Mouse (Mus musculus): Measurements from ENCODE around the gene Ppp1r10. TPM values are rescaled to one million over a fixed set of nuclear protein-coding genes. Genes with fewer than 3 reads are reported as not detected.

Gene Ppp1r10
- polyA plus RNA-seq, 1 experiment, result 33.1 TPM

DNA sequence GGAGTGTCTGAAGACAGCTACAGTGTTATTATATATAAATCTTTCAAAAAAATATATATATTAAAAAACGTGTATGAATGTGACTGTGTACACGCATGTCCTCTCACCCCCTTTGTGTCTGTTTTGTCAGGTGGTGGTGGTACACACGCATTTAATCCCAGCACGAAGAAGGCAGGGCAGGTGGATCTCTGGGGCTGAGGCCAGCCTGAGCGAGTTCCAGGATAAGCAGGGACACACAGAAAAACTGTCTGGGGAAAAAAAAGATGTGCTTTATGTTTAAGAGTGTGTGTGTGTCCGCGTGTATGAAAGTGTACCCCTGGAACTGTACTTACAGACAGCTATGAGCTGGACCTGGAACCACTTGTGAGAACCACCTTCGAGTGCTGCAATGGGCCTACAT, 38.4 kb downstream of the Ppp1r10 start:
- TF ChIP-seq MAX (IDR thresholded peaks at IDR 0.05) (no peak), MYOG (IDR thresholded peaks at IDR 0.05; ENCODE audit: control insufficient read depth, extremely low read depth, insufficient read length) (no peak)
- H3K4me3 ChIP-seq (ENCODE audit: insufficient read depth, poor library complexity, severe bottlenecking), result no peak overlapping the region
- no peaks in the 10 kb centered on the region for H3K27me3 ChIP-seq (ENCODE audit: control insufficient read depth, insufficient read depth, insufficient read length)
- H3K79me3 ChIP-seq (ENCODE audit: low read depth), result no peaks in the 10 kb centered on the region
- no peaks in the 10 kb centered on the region for H3K79me2 ChIP-seq (ENCODE audit: control insufficient read depth, insufficient read depth)
- no peak overlapping the region for H3ac ChIP-seq (ENCODE audit: control insufficient read depth, insufficient read length, low read depth)
- peaks cover 47% of the 10 kb centered on the region for H3K36me3 ChIP-seq (ENCODE audit: control insufficient read depth, insufficient read depth)

DNA sequence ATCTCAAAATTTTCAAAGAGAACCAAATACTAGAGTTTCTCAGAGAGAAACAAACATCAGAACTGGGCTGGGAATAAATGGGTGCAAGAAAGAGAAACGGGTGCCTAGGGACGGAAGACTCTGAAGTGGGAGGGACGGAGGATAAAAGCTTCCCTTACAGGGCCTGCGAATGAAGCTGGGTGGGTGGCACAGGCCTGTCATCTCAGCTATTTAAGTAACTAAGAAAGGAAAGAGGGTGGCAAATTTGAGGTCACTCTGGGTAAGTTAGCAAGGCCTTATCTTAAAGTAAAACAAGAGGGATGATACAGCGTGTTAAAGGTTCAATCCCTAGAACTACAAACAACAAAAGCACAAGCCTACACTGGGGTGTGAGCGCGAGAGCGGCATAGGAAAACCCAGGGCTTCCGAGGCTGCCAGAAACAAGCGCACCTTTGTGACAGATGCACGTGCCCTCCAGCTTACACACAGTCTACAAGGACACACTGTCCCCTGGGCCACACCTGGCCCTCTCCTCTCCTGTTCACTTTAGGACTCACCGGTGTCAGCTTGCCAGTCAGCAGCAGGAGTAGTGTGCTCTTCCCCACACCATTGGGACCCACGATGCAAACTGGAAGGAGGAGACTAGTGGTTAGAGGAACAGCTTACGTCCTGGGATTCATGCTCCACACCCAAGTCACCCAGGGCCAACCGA, 42.4 kb downstream of the Ppp1r10 start:
- Histone ChIP-seq H3K4me3 (ENCODE audit: insufficient read depth, poor library complexity, severe bottlenecking) (no peak overlapping the region), H3K79me2 (ENCODE audit: control insufficient read depth, insufficient read depth) (no peaks in the 10 kb centered on the region), H3K36me3 (ENCODE audit: control insufficient read depth, insufficient read depth) (peaks cover 86% of the 10 kb centered on the region), H3K27me3 (ENCODE audit: control insufficient read depth, insufficient read depth, insufficient read length) (no peaks in the 10 kb centered on the region), H3ac (ENCODE audit: control insufficient read depth, insufficient read length, low read depth) (no peak overlapping the region), H3K79me3 (ENCODE audit: low read depth) (no peaks in the 10 kb centered on the region)
- TF ChIP-seq CEBPB (IDR thresholded peaks at IDR 0.05; ENCODE audit: low read depth), result no peak
- TF ChIP-seq MAX (IDR thresholded peaks at IDR 0.05), result no peak
- no peak for TF ChIP-seq CTCF (IDR thresholded peaks at IDR 0.05; ENCODE audit: control insufficient read depth, insufficient read depth, insufficient read length)
- no peak for TF ChIP-seq USF1 (IDR thresholded peaks at IDR 0.05; ENCODE audit: low read depth)
- TF ChIP-seq MYOD1 (IDR thresholded peaks at IDR 0.05; ENCODE audit: control insufficient read depth, insufficient read length, low read depth), result no peak
- TF ChIP-seq FOSL1 (IDR thresholded peaks at IDR 0.05; ENCODE audit: insufficient read depth, low read length, poor library complexity, severe bottlenecking), result no peak
- TF ChIP-seq MYOG (IDR thresholded peaks at IDR 0.05; ENCODE audit: control insufficient read depth, extremely low read depth, insufficient read length), result no peak

DNA sequence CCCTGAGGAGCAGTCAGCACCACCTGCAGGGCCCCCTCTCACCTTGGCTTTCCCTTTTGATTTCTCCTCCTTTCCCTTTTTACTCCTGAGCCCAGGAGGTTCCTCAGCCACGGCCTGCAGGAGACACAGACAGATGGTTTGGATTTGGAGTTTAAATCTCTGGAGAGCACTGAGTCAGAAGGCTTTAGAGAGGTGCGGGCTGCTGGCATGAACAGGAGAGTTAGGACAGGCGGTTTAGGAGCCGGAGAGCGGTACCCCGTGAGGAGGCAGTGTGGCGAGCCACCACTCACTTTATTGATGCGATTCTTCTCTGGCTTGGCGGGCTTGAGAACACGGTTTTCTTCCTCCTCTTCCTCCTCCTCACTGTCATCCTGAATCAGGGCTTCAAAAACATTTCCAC, 47.0 kb downstream of the Ppp1r10 start:
- peaks cover 23% of the 10 kb centered on the region for H3K79me3 ChIP-seq (ENCODE audit: low read depth)
- TF ChIP-seq FOSL1 (IDR thresholded peaks at IDR 0.05; ENCODE audit: insufficient read depth, low read length, poor library complexity, severe bottlenecking), result no peak
- TF ChIP-seq CEBPB (IDR thresholded peaks at IDR 0.05; ENCODE audit: low read depth), result no peak
- peaks cover 38% of the 10 kb centered on the region for H3K79me2 ChIP-seq (ENCODE audit: control insufficient read depth, insufficient read depth)
- no peak overlapping the region for H3ac ChIP-seq (ENCODE audit: control insufficient read depth, insufficient read length, low read depth)
- H3K36me3 ChIP-seq (ENCODE audit: control insufficient read depth, insufficient read depth), result peaks cover 71% of the 10 kb centered on the region
- no peak overlapping the region for H3K4me3 ChIP-seq (ENCODE audit: insufficient read depth, poor library complexity, severe bottlenecking)
- no peaks in the 10 kb centered on the region for H3K27me3 ChIP-seq (ENCODE audit: control insufficient read depth, insufficient read depth, insufficient read length)

DNA sequence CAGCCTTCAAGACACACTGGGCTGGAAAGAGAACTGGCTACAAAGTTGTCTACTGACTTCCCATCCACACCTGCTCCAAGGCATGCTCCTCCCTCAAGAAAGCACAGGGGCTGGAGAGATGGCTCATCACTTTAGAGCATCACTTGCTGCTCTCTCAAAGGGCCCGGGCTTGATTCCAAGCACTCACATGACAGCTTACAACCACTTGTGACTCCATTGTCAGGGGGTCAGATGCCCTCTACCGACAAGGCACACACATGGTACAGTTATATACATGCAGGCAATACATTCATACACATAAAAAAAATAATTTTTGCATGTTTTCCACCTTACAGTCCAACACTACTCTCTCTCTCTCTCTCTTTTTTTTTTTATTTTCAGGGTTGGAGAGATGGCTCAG, 51.4 kb downstream of the Ppp1r10 start:
- H3K79me2 ChIP-seq (ENCODE audit: control insufficient read depth, insufficient read depth), result peaks cover 51% of the 10 kb centered on the region
- peaks cover 34% of the 10 kb centered on the region for H3K79me3 ChIP-seq (ENCODE audit: low read depth)
- peaks cover 34% of the 10 kb centered on the region for H3K36me3 ChIP-seq (ENCODE audit: control insufficient read depth, insufficient read depth)
- no peaks in the 10 kb centered on the region for H3K27me3 ChIP-seq (ENCODE audit: control insufficient read depth, insufficient read depth, insufficient read length)
- no peak for TF ChIP-seq MYOG (IDR thresholded peaks at IDR 0.05; ENCODE audit: control insufficient read depth, extremely low read depth, insufficient read length)
- no peak for TF ChIP-seq CEBPB (IDR thresholded peaks at IDR 0.05; ENCODE audit: low read depth)
- TF ChIP-seq FOSL1 (IDR thresholded peaks at IDR 0.05; ENCODE audit: insufficient read depth, low read length, poor library complexity, severe bottlenecking), result no peak
- TF ChIP-seq MYOD1 (IDR thresholded peaks at IDR 0.05; ENCODE audit: control insufficient read depth, insufficient read length, low read depth), result no peak
- no peak for TF ChIP-seq USF1 (IDR thresholded peaks at IDR 0.05; ENCODE audit: low read depth)
- no peak overlapping the region for H3K4me3 ChIP-seq (ENCODE audit: insufficient read depth, poor library complexity, severe bottlenecking)
- no peak overlapping the region for H3ac ChIP-seq (ENCODE audit: control insufficient read depth, insufficient read length, low read depth)

DNA sequence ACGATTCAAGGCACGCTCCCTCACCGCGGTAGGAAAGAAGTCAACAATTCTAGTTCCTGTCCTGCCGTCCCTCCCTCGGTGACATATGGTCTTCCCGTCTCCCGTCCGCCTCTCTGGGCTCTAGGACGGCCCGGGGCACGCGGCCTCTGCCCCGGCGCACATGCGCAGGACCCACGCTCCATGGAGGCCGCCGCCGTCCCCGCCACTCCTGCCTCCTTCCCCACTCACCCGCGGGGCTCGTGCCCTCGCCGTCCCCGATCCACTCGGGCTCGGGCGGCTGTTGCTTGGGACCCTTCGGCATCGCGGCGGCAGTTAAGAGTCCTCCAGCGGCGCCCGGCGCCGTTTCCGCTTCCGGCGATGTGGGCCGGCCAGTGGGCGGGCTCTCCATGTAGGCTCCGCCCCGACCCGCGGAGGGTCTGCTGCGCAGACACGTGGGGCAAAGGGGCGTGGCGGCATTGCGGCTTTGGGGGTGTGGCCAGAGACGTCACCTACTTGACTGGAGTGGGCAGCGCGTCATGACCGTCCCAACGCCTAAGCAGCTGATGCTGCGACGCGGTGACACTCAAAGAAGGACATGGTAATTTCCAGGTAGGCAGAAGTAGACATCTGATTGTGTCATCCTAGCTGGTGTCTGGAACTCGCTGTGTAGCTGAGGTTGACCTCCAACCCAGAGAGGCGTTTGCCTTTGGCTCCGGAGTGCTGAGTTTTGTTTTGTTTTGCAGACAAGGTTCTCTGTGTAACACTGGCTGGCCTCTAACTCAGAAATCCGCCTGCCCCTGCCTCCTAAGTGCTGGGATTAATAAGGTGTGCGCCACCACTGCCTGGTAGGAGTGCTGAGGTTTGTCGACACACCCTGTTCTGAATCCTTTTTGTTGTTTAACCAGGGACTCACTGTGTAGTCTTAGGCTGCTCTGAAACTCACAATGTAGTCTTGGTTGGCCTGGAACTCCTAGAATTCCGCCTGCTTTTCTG, 53.5 kb downstream of the Ppp1r10 start, which contains the start of gene Abcf1:
TSS of gene Abcf1 (minus strand) at position 344 of the 972 bp plus-strand sequence.
- peaks cover 34% of the 10 kb centered on the region for H3K79me3 ChIP-seq (ENCODE audit: low read depth)
- H3ac ChIP-seq (ENCODE audit: control insufficient read depth, insufficient read length, low read depth), result peak within 1 kb of the TSS; percentile 99
- H3K36me3 ChIP-seq (ENCODE audit: control insufficient read depth, insufficient read depth), result peaks cover 39% of the 10 kb centered on the region
- H3K27me3 ChIP-seq (ENCODE audit: control insufficient read depth, insufficient read depth, insufficient read length), result no peaks in the 10 kb centered on the region
- H3K4me3 ChIP-seq (ENCODE audit: insufficient read depth, poor library complexity, severe bottlenecking), result peak within 1 kb of the TSS; percentile 69
- peaks cover 54% of the 10 kb centered on the region for H3K79me2 ChIP-seq (ENCODE audit: control insufficient read depth, insufficient read depth)
- TF ChIP-seq USF1 (IDR thresholded peaks at IDR 0.05; ENCODE audit: low read depth), result peak; percentile 68
- TF ChIP-seq FOSL1 (IDR thresholded peaks at IDR 0.05; ENCODE audit: insufficient read depth, low read length, poor library complexity, severe bottlenecking), result no peak
- TF ChIP-seq MAX (IDR thresholded peaks at IDR 0.05), result peak; percentile 93

DNA sequence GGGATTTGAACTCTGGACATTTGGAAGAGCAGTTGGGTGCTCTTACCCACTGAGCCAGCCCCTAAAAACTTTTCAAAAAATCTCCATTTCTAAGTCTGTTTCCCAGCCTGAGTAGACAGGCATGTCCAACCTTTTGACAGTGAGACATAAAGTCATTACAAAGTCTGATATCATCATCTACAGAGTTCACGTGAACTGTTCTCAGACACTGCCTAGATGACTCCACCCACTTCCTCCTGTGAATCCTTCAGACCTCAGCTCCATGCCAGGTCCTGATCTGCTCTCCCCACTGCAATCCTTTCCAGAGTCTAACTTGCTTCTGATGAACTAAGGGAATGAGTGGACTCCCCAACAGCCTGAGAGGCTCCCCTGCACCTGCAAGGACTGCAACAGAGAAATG, 55.9 kb downstream of the Ppp1r10 start:
- TF ChIP-seq USF1 (IDR thresholded peaks at IDR 0.05; ENCODE audit: low read depth), result no peak
- no peak for TF ChIP-seq MAX (IDR thresholded peaks at IDR 0.05)
- TF ChIP-seq CTCF (IDR thresholded peaks at IDR 0.05; ENCODE audit: control insufficient read depth, insufficient read depth, insufficient read length), result no peak
- TF ChIP-seq FOSL1 (IDR thresholded peaks at IDR 0.05; ENCODE audit: insufficient read depth, low read length, poor library complexity, severe bottlenecking), result no peak
- TF ChIP-seq CEBPB (IDR thresholded peaks at IDR 0.05; ENCODE audit: low read depth), result no peak
- TF ChIP-seq MYOG (IDR thresholded peaks at IDR 0.05; ENCODE audit: control insufficient read depth, extremely low read depth, insufficient read length), result no peak
- no peak for TF ChIP-seq MYOD1 (IDR thresholded peaks at IDR 0.05; ENCODE audit: control insufficient read depth, insufficient read length, low read depth)
- no peaks in the 10 kb centered on the region for H3K27me3 ChIP-seq (ENCODE audit: control insufficient read depth, insufficient read depth, insufficient read length)
- H3ac ChIP-seq (ENCODE audit: control insufficient read depth, insufficient read length, low read depth), result no peak overlapping the region
- peaks cover 49% of the 10 kb centered on the region for H3K36me3 ChIP-seq (ENCODE audit: control insufficient read depth, insufficient read depth)
- H3K4me3 ChIP-seq (ENCODE audit: insufficient read depth, poor library complexity, severe bottlenecking), result no peak overlapping the region
- peaks cover 50% of the 10 kb centered on the region for H3K79me2 ChIP-seq (ENCODE audit: control insufficient read depth, insufficient read depth)
- peaks cover 27% of the 10 kb centered on the region for H3K79me3 ChIP-seq (ENCODE audit: low read depth)
